Mouse (Mus musculus) splenic B cell, adult 2 months (primary cell): ENCODE measurements at regions not wholly inside any gene's neighbourhood (a gene's known extent, or its start where the extent isn't known, plus 50 kb on each side); places are given as distances from the start of the nearest gene placed in this dataset.

Source experiments
- DNase-seq: peaks from one replicate; pipeline ENCODE4 v3.0.0-alpha.2; 2011; ENCODE audit warnings: low read depth, low spot score
- H3K27me3 ChIP-seq: 2 replicates; pipeline ENCODE4 v1.6.1; 2012; ENCODE audit warnings: mild to moderate bottlenecking, low read length, moderate library complexity, mixed read lengths; ENCODE audit not compliant: control insufficient read depth, poor library complexity, insufficient read depth, severe bottlenecking
- H3K36me3 ChIP-seq: 2 replicates; pipeline ENCODE4 v1.6.1; 2012; ENCODE audit warnings: mild to moderate bottlenecking, low read length, moderate library complexity, mixed read lengths; ENCODE audit not compliant: control insufficient read depth, poor library complexity, insufficient read depth, severe bottlenecking

DNA sequence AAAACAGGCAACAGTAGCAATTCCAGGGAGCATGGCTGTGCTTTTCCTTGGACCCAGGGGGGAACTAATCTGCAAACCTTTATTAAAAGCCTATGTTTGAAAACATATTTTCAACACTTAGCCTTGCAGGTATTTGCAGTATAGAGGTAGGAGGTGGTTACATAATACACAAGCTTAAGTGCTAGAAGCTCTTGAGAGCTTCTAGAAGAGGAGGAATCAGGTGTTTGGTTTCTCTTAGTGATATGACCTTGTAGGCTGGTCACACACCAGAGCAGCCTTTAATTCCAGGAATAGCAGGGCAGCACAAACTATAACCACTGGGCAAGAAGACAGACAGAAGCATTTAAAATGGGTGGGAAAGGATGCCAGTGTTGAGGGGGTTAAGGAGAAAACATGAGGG lies 201.7 kb upstream of the Nt5c1b start:
- no peak for DNase-seq
- Histone ChIP-seq H3K36me3 (no peaks in the 10 kb centered on the region), H3K27me3 (no peaks in the 10 kb centered on the region)

DNA sequence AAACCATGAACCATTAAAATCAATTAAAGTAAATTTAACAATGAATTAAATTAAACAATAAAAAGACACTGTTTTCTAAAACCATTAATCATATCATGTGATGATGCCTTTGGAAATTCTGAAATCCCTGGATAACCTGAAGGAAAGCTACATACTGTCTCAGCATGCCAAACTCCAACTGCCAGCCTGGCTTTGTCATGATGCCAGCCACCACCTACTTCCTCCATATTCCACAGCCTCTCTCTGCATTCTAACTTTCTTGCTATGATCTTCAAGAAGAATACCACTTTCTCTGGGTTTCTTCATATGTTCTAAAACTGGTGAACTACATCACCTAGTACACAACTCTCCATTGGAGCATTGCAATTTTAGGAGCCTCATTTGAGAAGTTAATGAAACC lies 201.2 kb upstream of the Nt5c1b start:
- DNase-seq: no peak

DNA sequence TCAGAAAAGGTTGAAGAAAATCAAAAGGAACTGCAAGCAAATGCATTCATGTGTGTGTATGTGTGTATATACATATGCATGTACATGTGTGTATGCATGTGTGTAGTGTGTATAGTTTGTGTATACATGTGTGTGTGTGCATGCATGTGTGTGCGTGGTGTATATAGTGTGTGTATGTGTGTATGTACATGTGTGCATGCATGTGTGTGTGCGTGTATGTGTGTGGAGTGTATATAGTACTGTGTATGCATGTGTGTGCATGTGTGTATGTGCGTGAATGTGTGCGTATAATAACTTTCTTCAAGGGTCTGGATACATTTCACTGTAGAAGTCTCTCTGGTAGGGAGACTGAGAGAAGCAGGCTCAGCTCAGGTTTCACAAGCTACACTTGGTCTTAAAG lies 191.1 kb upstream of the Nt5c1b start:
- H3K36me3 ChIP-seq: no peaks in the 10 kb centered on the region
- DNase-seq: no peak

More for the DNA sequence above, 201.2 kb upstream of the Nt5c1b start:
- Histone ChIP-seq H3K27me3 (no peaks in the 10 kb centered on the region), H3K36me3 (no peaks in the 10 kb centered on the region)

DNA sequence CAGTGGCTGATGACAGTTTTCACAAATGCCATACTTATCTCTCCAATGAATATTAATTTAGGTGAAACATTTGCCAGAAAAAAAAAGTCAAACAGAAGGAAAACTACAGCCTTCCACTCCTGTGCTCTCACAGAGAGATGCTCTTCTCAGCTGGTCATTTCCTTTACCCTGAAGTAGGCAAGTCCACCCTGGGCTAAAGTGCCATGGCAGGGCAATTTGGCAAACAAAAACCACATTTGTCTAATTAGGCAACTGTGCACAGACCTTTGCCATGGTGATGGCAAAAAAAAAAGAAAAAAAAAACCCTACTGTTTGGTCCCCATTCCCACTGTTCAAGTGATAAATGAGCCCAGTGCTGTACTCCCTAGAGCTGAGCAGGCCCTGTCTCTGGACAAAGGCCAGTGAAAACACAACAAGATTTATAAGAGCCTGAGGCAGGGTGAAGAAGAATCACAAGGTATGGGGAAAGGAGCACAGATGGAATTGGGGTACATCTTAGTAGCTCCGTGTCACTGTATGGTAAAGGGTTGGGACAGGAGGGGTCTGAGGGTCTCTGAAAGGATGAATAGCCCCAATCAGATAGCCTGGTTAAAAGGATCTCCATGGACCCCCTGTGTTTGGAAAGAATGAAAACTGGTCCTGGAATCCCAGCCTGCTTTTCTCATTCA lies 190.5 kb upstream of the Nt5c1b start:
- Histone ChIP-seq H3K27me3 (no peaks in the 10 kb centered on the region), H3K36me3 (no peaks in the 10 kb centered on the region)
- DNase-seq: no peak

More for the DNA sequence above, 191.1 kb upstream of the Nt5c1b start:
- H3K27me3 ChIP-seq: no peaks in the 10 kb centered on the region

DNA sequence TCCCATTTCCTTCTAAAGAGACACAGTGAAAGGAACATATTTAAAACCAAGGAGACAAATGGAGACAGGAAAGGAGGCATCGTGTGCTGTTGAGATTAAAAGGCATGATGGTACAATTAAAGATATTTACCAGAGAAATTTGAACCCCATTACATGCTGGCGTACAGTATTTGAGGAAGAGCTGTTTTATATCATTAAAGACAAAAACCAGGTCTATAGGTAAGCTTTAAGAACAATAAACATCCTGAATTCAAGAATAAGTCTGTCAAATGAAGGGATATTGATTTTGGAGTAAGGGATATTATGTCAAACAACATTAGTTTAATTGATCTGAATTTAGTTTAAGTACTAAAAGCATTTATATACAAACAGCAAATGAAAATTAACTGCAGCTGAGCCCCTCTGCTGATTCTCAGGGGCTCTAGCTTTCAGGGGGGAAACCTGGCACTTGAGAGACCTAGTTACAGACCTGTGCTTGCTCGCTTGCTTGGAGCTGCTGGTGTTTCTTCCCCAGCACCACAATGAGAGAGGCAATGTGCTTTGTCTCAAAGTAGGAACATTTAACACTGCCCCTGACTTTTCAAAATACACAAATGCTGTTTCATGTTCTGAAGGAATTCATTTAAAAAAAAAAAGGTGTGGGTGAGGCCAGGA lies 189.8 kb upstream of the Nt5c1b start:
- Histone ChIP-seq H3K27me3 (no peaks in the 10 kb centered on the region), H3K36me3 (no peaks in the 10 kb centered on the region)
- no peak for DNase-seq

DNA sequence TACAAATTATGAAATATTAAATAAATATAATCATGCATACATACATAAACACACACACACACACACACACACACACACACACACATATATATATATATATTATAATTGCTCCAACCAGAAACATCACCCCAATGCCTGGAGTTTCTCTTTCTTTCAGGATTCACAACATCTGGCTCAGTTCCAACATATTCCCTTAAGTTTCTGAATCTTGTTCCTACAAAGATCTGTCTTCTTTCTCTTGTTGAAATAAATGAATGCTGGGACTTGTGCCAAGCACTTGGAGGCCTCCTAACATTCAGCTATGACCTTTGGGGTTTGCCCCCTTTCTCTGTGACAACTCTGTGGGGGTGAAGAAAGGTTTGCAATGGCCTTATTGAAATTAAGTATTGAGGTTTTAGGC lies 187.2 kb upstream of the Nt5c1b start:
- Histone ChIP-seq H3K27me3 (no peaks in the 10 kb centered on the region), H3K36me3 (no peaks in the 10 kb centered on the region)
- no peak for DNase-seq

DNA sequence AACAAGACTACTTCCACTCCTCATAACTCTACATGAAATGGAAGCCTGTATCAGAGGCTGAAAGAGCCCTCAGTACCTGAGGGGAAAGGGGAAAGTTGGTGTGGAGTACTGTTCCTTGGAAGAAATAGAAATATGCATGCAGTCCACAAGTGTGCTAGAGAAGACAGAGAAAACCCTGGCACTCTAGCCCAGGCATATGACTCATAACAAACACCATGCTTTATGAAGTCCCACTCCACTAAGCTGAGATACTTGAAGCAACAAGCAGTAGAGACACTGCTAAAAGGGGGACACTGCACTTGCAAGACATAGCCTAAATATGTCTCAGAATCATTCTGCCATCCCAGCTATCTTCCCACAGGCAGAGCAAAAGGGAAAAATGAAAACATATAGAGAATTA lies 183.2 kb upstream of the Nt5c1b start:
- no peaks in the 10 kb centered on the region for H3K27me3 ChIP-seq
- DNase-seq: no peak
- no peaks in the 10 kb centered on the region for H3K36me3 ChIP-seq

DNA sequence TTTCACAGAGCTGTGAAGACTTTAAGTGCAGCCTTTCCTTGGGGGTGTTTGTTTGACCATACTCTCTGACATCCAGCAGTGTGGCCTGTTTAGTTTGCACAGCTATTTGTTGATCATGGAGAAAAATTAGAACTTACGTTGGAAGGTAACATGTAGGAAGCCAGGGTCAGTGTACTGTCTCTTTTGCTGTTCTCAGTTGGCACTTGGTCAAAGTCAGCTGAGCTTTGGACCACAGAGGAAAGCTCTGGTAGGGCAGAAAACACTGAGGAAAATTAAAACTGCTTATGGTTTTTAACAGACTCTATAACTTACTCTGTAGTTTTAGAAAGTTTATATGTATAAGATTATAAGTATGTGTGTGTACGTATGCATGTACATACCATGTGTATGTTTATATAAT lies 180.0 kb upstream of the Nt5c1b start:
- no peak for DNase-seq

DNA sequence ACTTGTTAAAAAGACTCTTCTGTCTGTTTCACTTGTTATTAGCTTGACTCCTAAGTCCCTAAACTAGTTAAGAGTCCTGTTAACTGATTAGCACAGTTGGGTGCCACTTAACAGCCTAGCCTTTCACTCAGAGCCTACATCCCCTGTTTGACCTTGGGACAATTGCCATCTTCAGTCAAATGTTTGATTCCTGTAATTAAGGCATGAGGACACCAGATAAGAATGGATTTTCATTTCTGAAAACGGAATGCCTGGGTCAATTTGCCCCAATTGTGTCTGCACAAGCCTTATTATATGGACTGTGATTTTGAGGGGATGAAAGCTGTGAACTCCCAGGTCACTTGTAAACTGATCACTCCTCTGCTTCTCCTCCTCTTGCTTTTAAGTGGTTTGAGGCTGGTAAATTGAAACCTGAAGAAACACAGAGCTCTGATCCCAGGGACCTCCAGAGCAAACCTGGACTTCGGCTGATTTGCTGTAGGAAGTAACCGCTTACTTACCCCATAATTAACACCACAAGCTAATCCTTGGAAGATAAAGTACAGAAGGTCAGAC lies 171.8 kb upstream of the Nt5c1b start:
- no peak for DNase-seq
- no peaks in the 10 kb centered on the region for H3K27me3 ChIP-seq

More for the DNA sequence above, 180.0 kb upstream of the Nt5c1b start:
- Histone ChIP-seq H3K27me3 (no peaks in the 10 kb centered on the region), H3K36me3 (no peaks in the 10 kb centered on the region)

DNA sequence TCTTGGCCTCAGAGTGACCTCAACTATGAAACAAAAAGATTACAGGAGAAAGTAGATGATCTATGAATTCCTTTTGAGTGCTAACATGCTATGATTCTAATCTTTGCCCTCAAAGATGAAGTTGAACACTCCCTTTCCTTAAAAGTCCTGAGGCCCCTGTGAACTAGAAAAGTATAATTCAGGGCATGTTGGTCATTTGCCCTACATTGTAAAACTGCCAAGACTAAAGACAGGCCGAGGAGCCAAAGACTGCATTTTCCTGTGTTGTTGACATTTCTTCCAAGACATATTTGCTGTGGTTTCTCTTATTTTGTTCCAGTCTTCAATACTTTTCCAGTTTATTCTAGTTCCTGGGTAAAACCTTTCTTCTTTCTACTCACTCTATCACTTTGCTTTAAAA lies 159.9 kb upstream of the Nt5c1b start:
- no peaks in the 10 kb centered on the region for H3K36me3 ChIP-seq
- no peaks in the 10 kb centered on the region for H3K27me3 ChIP-seq
- no peak for DNase-seq

More for the DNA sequence above, 171.8 kb upstream of the Nt5c1b start:
- no peaks in the 10 kb centered on the region for H3K36me3 ChIP-seq

DNA sequence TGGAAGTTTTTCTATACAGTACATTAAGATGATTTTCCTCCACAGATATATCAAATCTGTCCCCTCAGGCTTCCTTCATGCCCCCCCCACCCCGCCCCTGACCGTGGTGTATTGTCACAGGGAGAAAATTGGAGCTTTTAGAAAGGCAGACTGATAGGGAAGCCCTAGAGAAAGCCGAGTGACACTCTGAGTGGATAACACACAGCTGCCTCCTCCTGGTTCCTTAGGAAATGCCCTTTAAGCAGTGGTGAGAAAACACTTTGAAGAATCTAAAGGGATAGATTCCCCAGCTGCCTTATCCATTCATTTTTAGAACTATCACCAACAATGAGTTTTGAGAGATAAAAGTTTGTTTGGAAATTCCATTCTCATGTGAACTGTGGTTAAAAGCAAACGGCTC lies 147.0 kb upstream of the Nt5c1b start:
- H3K36me3 ChIP-seq: no peaks in the 10 kb centered on the region
- H3K27me3 ChIP-seq: no peaks in the 10 kb centered on the region
- no peak for DNase-seq

DNA sequence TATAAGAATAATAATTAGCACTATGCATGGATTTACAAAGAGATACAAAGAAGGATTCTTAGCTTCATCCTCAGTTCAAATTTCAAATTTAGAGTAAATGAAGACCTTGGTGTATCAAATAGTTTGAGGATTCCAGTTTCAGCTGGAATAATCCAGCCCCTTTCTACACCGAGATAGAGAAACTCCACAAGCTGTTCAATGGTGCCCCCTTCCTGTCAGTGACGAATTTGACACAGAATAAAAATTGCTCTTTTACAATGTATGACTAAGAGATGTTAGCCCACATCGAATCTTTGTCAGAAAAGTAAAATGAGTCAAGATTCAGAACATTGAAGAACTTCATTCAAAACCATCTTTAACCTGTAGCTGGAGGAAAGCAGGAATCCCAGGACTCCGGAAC lies 145.9 kb upstream of the Nt5c1b start:
- no peaks in the 10 kb centered on the region for H3K27me3 ChIP-seq
- DNase-seq: no peak
- no peaks in the 10 kb centered on the region for H3K36me3 ChIP-seq

DNA sequence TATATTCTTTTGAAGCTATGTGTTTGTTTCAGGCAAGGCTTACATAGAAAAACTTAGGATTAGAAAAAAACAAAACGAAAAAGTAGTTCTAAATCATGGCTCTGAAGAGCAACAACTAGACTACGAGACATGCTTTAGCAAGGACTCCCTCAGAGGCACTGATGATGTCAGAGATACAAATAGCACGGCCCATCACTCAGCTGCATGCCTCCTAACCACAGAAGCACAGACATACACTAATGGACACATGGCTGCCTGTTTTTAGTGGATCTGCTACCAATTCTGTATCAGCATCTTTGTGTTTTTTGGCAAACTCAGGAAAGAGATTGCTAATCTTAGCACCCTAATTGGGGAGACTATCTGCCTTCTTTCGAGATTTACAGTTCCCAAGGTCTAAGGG lies 138.6 kb upstream of the Nt5c1b start:
- DNase-seq: no peak
- H3K27me3 ChIP-seq: no peaks in the 10 kb centered on the region
- H3K36me3 ChIP-seq: no peaks in the 10 kb centered on the region

DNA sequence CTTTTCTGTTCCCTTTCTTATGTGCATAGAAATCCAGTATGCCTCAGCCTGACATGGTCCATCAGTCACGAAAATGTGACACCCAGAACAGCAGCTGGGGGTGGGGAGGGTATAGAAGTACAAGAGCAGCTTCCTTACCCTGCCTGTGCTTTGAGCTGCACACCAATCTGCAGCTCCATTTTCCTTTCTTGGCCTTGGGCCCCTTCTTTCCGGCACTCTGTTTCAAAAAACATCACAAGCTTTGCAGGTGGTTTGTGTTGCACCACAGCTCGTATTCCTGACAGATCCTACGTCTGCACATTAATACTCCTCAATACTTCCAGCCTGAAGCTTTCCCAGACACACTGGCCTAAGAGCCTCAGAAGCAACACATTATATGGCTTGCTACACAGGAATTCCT lies 138.1 kb upstream of the Nt5c1b start:
- Histone ChIP-seq H3K36me3 (no peaks in the 10 kb centered on the region), H3K27me3 (no peaks in the 10 kb centered on the region)
- DNase-seq: no peak

DNA sequence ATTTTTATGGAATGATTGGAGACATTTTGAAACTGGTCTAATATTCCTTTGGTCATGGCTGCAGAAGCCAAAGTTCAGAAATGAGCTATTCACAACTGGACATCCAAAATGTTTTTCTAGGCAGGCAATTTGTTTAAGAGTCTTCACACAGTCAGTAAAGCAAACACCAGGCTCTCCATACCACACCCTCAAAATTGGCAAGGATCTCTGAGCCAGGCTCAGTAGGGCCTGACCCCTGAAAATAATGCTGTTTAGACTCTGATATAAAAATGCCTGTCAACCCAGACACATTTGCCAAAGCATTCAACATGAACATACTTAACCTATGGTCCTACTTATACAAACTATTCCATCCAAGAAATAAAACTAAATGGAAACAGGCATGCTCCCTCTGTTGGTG lies 121.7 kb upstream of the Nt5c1b start:
- no peak for DNase-seq
- H3K36me3 ChIP-seq: no peaks in the 10 kb centered on the region

More for the DNA sequence above, 121.7 kb upstream of the Nt5c1b start:
- no peaks in the 10 kb centered on the region for H3K27me3 ChIP-seq
